Mouse (Mus musculus) ES-Bruce4 (cell line): ENCODE data around the gene Mindy4. TPM values are rescaled to one million over a fixed set of nuclear protein-coding genes. Genes with fewer than 3 reads are reported as not detected.

ENCODE experiments used
- H3K27ac ChIP-seq: 2 replicates; pipeline ENCODE4 v1.5.1; 2012; ENCODE audit warnings: low read length, inconsistent platforms; ENCODE audit not compliant: insufficient read depth
- H3K27me3 ChIP-seq: 2 replicates; pipeline ENCODE4 v1.6.1; 2012; ENCODE audit warnings: mild to moderate bottlenecking, low read length, inconsistent platforms; ENCODE audit not compliant: control insufficient read depth, poor library complexity, insufficient read depth, severe bottlenecking
- H3K36me3 ChIP-seq: 2 replicates; pipeline ENCODE4 v1.6.1; 2012; ENCODE audit warnings: inconsistent platforms, mild to moderate bottlenecking, low read length, moderate library complexity; ENCODE audit not compliant: control insufficient read depth, poor library complexity, insufficient read depth, severe bottlenecking
- H3K4me1 ChIP-seq: one replicate; pipeline ENCODE4 v1.8.1; 2011; ENCODE audit warnings: low read length; ENCODE audit not compliant: control insufficient read depth, insufficient read depth
- H3K4me3 ChIP-seq: 2 replicates; pipeline ENCODE4 v1.5.1; 2011; ENCODE audit warnings: low read depth, mild to moderate bottlenecking, low read length
- H3K9ac ChIP-seq: 2 replicates; pipeline ENCODE4 v1.6.1; 2012; ENCODE audit warnings: low read depth, mild to moderate bottlenecking, inconsistent platforms; ENCODE audit not compliant: poor library complexity, severe bottlenecking
- H3K9me3 ChIP-seq: replicated peaks from 2 replicates; pipeline ENCODE4 v1.6.1; 2012; ENCODE audit warnings: mild to moderate bottlenecking, low read length, inconsistent platforms; ENCODE audit not compliant: control insufficient read depth, poor library complexity, insufficient read depth, severe bottlenecking
- CTCF ChIP-seq: IDR thresholded peaks from one replicate; pipeline ENCODE4 v1.8.1; 2011; ENCODE audit warnings: low read depth, low read length
- EP300 ChIP-seq: IDR thresholded peaks from 2 replicates; pipeline ENCODE4 v1.6.1; 2011; ENCODE audit warnings: low read depth, low read length; ENCODE audit not compliant: insufficient read depth
- POLR2A ChIP-seq: IDR thresholded peaks from one replicate; pipeline ENCODE4 v1.8.1; 2011; ENCODE audit warnings: low read length; ENCODE audit not compliant: insufficient read depth
- polyA plus RNA-seq: library from polyadenylated mRNA; stranded (reverse); fragments of >200 nt; gene quantifications from 2 replicates; pipeline ENCODE4 v1.2.4, GENCODE M21; 2011; ENCODE audit warnings: low read depth; ENCODE audit not compliant: missing spikeins, insufficient read depth, insufficient read length

Gene Mindy4
- polyA plus RNA-seq, 1 experiment: 2.7 TPM

- TF ChIP-seq EP300 (no peak), POLR2A (no peak), CTCF (no peak)
Observed at GRCm38 (mm10) chr6:55191537-55191936, 11.6 kb upstream of the Mindy4 start.

DNA sequence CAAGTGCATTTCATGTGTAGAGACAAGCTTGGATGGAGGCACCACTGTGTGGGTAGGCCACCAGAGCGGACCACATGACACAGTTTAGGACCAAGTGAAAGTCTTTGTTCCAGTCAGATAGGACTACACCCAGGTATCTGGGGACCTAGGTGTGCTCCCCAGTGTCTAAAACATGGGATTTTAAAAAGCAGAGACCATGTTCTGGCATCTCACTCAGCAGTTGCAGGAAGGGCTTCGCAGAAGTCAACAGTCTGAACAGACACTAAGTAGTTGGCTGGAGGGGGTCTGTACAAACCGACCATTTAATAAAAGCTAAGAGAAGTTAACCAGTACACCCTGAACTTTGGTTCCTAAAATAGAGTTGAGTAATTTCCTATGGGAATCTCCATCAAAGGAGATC is 10.0 kb upstream of the Mindy4 start:
- no peaks in the 10 kb centered on the region for H3K36me3 ChIP-seq
- peaks cover 17% of the 10 kb centered on the region for H3K9me3 ChIP-seq
- no peaks in the 10 kb centered on the region for H3K4me1 ChIP-seq
- H3K27ac ChIP-seq: no peak overlapping the region
- H3K4me3 ChIP-seq: no peak overlapping the region
- no peak for TF ChIP-seq POLR2A
- TF ChIP-seq CTCF: no peak
- no peak for TF ChIP-seq EP300
- H3K9ac ChIP-seq: no peak overlapping the region
- H3K27me3 ChIP-seq: no peaks in the 10 kb centered on the region

More at GRCm38 (mm10) chr6:55191537-55191936, 11.6 kb upstream of the Mindy4 start:
- Histone ChIP-seq H3K9ac (no peak overlapping the region), H3K36me3 (no peaks in the 10 kb centered on the region), H3K4me1 (no peaks in the 10 kb centered on the region), H3K9me3 (peaks cover 25% of the 10 kb centered on the region), H3K27ac (no peak overlapping the region), H3K27me3 (no peaks in the 10 kb centered on the region), H3K4me3 (no peak overlapping the region)

DNA sequence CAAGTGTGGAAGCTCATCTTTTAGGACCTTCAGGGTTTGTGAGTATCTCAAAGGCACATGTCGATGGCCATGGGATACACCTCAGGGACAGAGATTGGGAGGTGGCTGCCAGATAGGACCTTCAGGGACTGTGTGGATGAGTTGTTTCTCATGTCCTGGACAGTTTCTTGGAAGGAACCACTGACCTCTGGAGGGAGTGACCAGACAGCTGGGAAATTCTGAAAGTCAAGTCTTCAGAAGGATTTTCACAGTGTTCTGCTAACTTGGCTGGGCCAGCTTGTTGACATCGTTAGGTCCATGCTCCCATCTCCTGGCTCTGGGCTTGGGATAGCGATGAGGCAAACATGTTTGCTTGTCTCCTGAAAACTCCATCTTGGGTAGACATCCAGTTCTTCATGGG is 4.1 kb upstream of the Mindy4 start:
- H3K36me3 ChIP-seq: no peaks in the 10 kb centered on the region
- no peaks in the 10 kb centered on the region for H3K4me1 ChIP-seq
- no peak overlapping the region for H3K4me3 ChIP-seq
- no peak overlapping the region for H3K27ac ChIP-seq
- H3K27me3 ChIP-seq: no peaks in the 10 kb centered on the region
- no peak overlapping the region for H3K9ac ChIP-seq
- TF ChIP-seq EP300 (no peak), CTCF (no peak), POLR2A (no peak)
- no peaks in the 10 kb centered on the region for H3K9me3 ChIP-seq

DNA sequence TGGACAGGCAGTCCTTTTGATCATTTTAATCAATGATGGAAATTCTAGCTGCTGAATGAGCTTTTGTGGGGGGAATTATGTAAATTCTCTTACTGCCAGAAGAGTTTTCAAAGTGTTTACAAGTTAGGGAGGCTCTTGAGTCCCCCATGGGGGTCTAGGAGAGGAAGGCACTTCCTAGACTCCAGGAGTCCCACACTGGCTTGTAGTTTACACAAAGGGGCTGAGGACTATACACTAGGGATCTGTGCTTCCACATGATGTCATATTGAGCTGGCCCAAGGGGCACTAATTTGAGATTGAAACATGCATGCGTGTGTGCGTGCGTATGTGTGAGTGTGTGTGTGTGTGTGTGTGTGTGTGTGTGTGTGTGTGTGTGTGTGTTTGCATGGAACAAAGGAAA is 748 bp downstream of the Mindy4 start:
- H3K27me3 ChIP-seq: no peaks in the 10 kb centered on the region
- H3K4me1 ChIP-seq: no peaks in the 10 kb centered on the region
- peak overlapping the region; percentile 71 for H3K4me3 ChIP-seq
- H3K27ac ChIP-seq: no peak overlapping the region
- H3K36me3 ChIP-seq: no peaks in the 10 kb centered on the region
- no peaks in the 10 kb centered on the region for H3K9me3 ChIP-seq
- no peak for TF ChIP-seq CTCF
- no peak for TF ChIP-seq EP300
- no peak for TF ChIP-seq POLR2A
- H3K9ac ChIP-seq: no peak overlapping the region

GRCm38 (mm10) chr6:55207786-55208185 is 4.6 kb downstream of the Mindy4 start:
- no peak overlapping the region for H3K4me3 ChIP-seq
- H3K9me3 ChIP-seq: no peaks in the 10 kb centered on the region
- no peak overlapping the region for H3K27ac ChIP-seq
- H3K4me1 ChIP-seq: no peaks in the 10 kb centered on the region
- no peaks in the 10 kb centered on the region for H3K36me3 ChIP-seq
- no peaks in the 10 kb centered on the region for H3K27me3 ChIP-seq
- TF ChIP-seq CTCF (no peak), EP300 (no peak), POLR2A (no peak)
- H3K9ac ChIP-seq: no peak overlapping the region

GRCm38 (mm10) chr6:55210423-55211365 is 7.5 kb downstream of the Mindy4 start:
- Histone ChIP-seq H3K27me3 (no peaks in the 10 kb centered on the region), H3K4me1 (no peaks in the 10 kb centered on the region), H3K9me3 (no peaks in the 10 kb centered on the region), H3K4me3 (no peak overlapping the region), H3K36me3 (no peaks in the 10 kb centered on the region), H3K9ac (no peak overlapping the region), H3K27ac (no peak overlapping the region)
- TF ChIP-seq CTCF (no peak), POLR2A (no peak), EP300 (no peak)
